Comparison of ENCODE assay signal across 24 mouse cellular contexts in the genomic region with DNA sequence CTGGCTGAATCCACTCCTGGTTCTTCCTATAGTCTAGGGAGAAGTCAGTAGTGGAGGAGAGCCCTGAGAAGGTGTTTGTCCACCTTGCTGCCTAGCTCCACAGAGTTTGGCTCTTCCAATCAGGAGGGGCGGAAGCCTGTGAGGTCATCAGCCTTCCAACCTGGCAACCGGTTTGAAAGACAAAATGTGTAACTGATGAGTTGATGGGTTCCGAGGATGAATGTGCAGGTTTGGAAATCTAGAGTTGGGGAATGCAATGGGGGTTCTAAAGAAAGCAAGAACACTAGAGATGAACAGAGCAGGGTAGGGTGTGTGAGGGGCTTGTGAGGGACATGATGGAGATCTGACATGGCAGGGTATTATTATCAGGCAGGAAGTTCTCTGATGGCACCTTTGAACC. TPM values are rescaled to one million over a fixed set of nuclear protein-coding genes. Genes with fewer than 3 reads are reported as not detected.
"Had no signal": no experiment of that assay in that cellular context is flagged by ENCODE, and none has a peak within 500 bp of the region (broad histone marks: within the 10 kb centered on the region; RNA-seq: fewer than 3 reads in every experiment).

A gene (minus strand): TSS at position 101 of the 400 bp plus-strand sequence.

- H3K4me3 ChIP-seq: neural tube, embryonic 12.5 days; neural tube, embryonic 13.5 days; neural tube, embryonic 15.5 days; stomach, embryonic 15.5 days had no signal

- H3K36me3 ChIP-seq: neural tube, embryonic 12.5 days; neural tube, embryonic 13.5 days; neural tube, embryonic 15.5 days; stomach, embryonic 15.5 days had no signal

- H3K4me1 ChIP-seq: neural tube, embryonic 12.5 days; neural tube, embryonic 13.5 days; neural tube, embryonic 15.5 days; stomach, embryonic 15.5 days had no signal

- H3K27me3 ChIP-seq: neural tube, embryonic 12.5 days; neural tube, embryonic 13.5 days; neural tube, embryonic 15.5 days; stomach, embryonic 15.5 days had no signal

- DNase-seq: retina, postnatal 1 day; right cerebral cortex, adult 18-20 months; right cerebral cortex, postnatal 14 days; right cerebral cortex, postnatal 25 days; right cerebral cortex, postnatal 4 days; spleen, adult 18-20 months; thymus, adult 18-20 months; thymus, adult 2 months; thymus, postnatal 14 days; thymus, postnatal 25 days; thymus, postnatal 36 days; thymus, postnatal 4 days had no signal

- H3K27ac ChIP-seq: neural tube, embryonic 12.5 days; neural tube, embryonic 13.5 days; neural tube, embryonic 15.5 days; stomach, embryonic 15.5 days; stomach, postnatal 0 days had no signal

RNA-seq across cellular contexts. Expression of the gene that starts here (rescaled TPM):
- polyA plus RNA-seq: neural tube, embryonic 11.5 days; neural tube, embryonic 12.5 days; neural tube, embryonic 13.5 days; neural tube, embryonic 15.5 days; small intestine, adult 2 months; spleen, adult 2 months; stomach, embryonic 14.5 days; stomach, embryonic 15.5 days; stomach, embryonic 16.5 days; stomach, postnatal 0 days; thymus, adult 2 months; thymus, postnatal 0 days; urinary bladder, adult 2 months had no signal
